Mouse (Mus musculus): ENCODE data around the gene Sart3.
A peak's percentile ranks its signal among the peaks of the same experiment; 100 is the strongest.

The Sart3 gene

GRCm38 (mm10) chr5:113725417-113725816 is 46.9 kb downstream of the Sart3 start:
- DNase-seq (ENCODE audit: low spot score in 2 of 2): no peak

GRCm38 (mm10) chr5:113724446-113724845 is 47.9 kb downstream of the Sart3 start, which contains the start of gene 1700069L16Rik:
1700069L16Rik (minus strand) TSS chr5:113724772.
- DNase-seq (ENCODE audit: low spot score in 2 of 2): peak; percentile 72

- no peak for DNase-seq (ENCODE audit: low spot score in 2 of 2)
These were observed 48.6 kb downstream of the Sart3 start for GRCm38 (mm10) chr5:113723567-113724237.

- no peak for DNase-seq (ENCODE audit: low spot score in 2 of 2)
These were observed 49.9 kb downstream of the Sart3 start for GRCm38 (mm10) chr5:113722224-113723013.

GRCm38 (mm10) chr5:113719221-113719661 is 53.1 kb downstream of the Sart3 start:
- DNase-seq (ENCODE audit: low spot score in 2 of 2): no peak

GRCm38 (mm10) chr5:113716581-113717388 is 55.5 kb downstream of the Sart3 start:
- DNase-seq (ENCODE audit: low spot score in 2 of 2): peak; percentile 60

GRCm38 (mm10) chr5:113712861-113713260 is 59.4 kb downstream of the Sart3 start:
- no peak for DNase-seq (ENCODE audit: low spot score in 2 of 2)

- no peak for DNase-seq (ENCODE audit: low spot score in 2 of 2)
These were observed 68.3 kb downstream of the Sart3 start for GRCm38 (mm10) chr5:113703803-113704585.

GRCm38 (mm10) chr5:113700388-113701023 is 71.8 kb downstream of the Sart3 start:
- DNase-seq (ENCODE audit: low spot score in 2 of 2): no peak

- DNase-seq (ENCODE audit: low spot score in 2 of 2): no peak
These were observed 77.9 kb downstream of the Sart3 start for GRCm38 (mm10) chr5:113694415-113694814.

- no peak for DNase-seq (ENCODE audit: low spot score in 2 of 2)
These were observed 78.3 kb downstream of the Sart3 start for GRCm38 (mm10) chr5:113694000-113694399.

GRCm38 (mm10) chr5:113693196-113693755 is 79.0 kb downstream of the Sart3 start:
- DNase-seq (ENCODE audit: low spot score in 2 of 2): no peak

Data from right cerebral cortex, postnatal 36 days (tissue).